Mouse (Mus musculus) ES-E14 (cell line): ENCODE measurements around the gene Exph5.

Experiments
- CHD2 ChIP-seq: IDR thresholded peaks from 2 replicates; pipeline ENCODE4 v1.6.1; 2014; ENCODE audit warnings: mild to moderate bottlenecking, low read depth, low read length, inconsistent platforms
- HCFC1 ChIP-seq: IDR thresholded peaks from 2 replicates; pipeline ENCODE4 v1.6.1; 2012; ENCODE audit warnings: low read length, inconsistent platforms, borderline replicate concordance; ENCODE audit not compliant: insufficient read depth
- MAFK ChIP-seq: IDR thresholded peaks from 2 replicates; pipeline ENCODE4 v1.6.1; 2014; ENCODE audit warnings: mild to moderate bottlenecking, low read depth, low read length, inconsistent platforms; ENCODE audit not compliant: insufficient read depth
- ZC3H11A ChIP-seq: IDR thresholded peaks from 2 replicates; pipeline ENCODE4 v1.6.1; 2012; ENCODE audit warnings: low read depth, mild to moderate bottlenecking, inconsistent platforms, low read length, borderline replicate concordance
- ZNF384 ChIP-seq: IDR thresholded peaks from 2 replicates; pipeline ENCODE4 v1.6.1; 2012; ENCODE audit warnings: low read depth, low read length, inconsistent platforms

- no peak for TF ChIP-seq HCFC1
- no peak for TF ChIP-seq MAFK
- no peak for TF ChIP-seq ZNF384
- no peak for TF ChIP-seq CHD2
- TF ChIP-seq ZC3H11A: no peak
Measured at GRCm38 (mm10) chr9:53344646-53345432, 43.4 kb downstream of the Exph5 start.
